Mouse (Mus musculus) embryonic fibroblast, embryonic 13.5 days (primary cell): ENCODE measurements around the gene Tk1.

ENCODE experiments used
- CTCF ChIP-seq: IDR thresholded peaks from 2 replicates; pipeline ENCODE4 v1.5.1; 2011; ENCODE audit warnings: mild to moderate bottlenecking, control low read depth, low read length, moderate library complexity, borderline replicate concordance; ENCODE audit not compliant: insufficient read depth
- POLR2A ChIP-seq: IDR thresholded peaks from 2 replicates; pipeline ENCODE4 v1.6.1; 2011; ENCODE audit warnings: low read depth, mild to moderate bottlenecking, control low read depth, low read length, moderate library complexity

DNA sequence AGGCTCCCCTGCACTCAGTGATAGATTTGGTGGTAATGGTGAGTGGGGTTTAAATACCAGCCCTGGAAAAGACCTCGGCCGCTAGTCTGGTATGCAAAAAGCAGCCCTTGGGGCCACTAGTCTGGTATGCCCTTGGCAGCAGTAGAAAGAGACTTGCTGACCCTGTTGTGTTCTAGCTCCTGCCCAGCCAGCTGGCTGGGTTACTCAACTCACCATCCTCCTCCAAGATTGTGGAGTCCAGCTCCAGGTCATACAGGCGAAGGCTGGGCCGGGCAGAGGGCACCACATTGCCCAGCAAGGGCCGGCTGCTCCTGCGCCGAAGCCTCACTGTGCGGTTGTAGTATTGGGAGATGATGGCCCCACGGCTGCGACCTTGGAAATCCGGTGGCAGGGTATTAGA is 47.9 kb downstream of the Tk1 start:
- TF ChIP-seq CTCF (no peak), POLR2A (no peak)
